Mouse (Mus musculus) ES-Bruce4 (cell line): ENCODE measurements around the gene Rit1.

Experiments used
- CTCF ChIP-seq: IDR thresholded peaks from one replicate; pipeline ENCODE4 v1.8.1; 2011; ENCODE audit warnings: low read depth, low read length
- EP300 ChIP-seq: IDR thresholded peaks from 2 replicates; pipeline ENCODE4 v1.6.1; 2011; ENCODE audit warnings: low read depth, low read length; ENCODE audit not compliant: insufficient read depth

DNA sequence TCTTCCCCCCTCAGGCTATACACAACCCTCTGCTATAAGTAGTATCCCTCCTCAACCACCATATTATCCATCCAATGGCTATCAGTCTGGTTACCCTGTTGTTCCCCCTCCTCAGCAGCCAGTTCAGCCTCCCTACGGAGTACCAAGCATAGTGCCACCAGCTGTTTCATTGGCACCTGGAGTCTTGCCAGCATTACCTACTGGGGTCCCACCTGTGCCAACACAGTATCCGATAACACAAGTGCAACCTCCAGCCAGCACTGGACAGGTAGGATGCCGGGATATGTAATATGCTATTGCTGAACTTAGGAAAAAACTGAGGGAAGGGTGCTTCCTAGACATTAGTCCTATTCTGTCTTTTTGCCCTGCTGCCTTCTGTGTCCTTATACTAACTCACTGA lies 16.4 kb upstream of the Rit1 start:
- TF ChIP-seq CTCF (no peak), EP300 (no peak)
